Mouse (Mus musculus) liver, embryonic 15.5 days (tissue): Measurements from ENCODE around the gene Cpa5. TPM values are rescaled to one million over a fixed set of nuclear protein-coding genes. Genes with fewer than 3 reads are reported as not detected.

Experiments used
- ATAC-seq: fragments of 200-750 bp; cut with Nextera tagmentation; 2 replicates; pipeline ENCODE4 v1.8.0; 2017; ENCODE audit warnings: moderate number of reproducible peaks, mild to moderate bottlenecking, moderate library complexity; ENCODE audit not compliant: insufficient read depth
- H3K27ac ChIP-seq: fragments of 300-500 bp; sonication (generic); replicated peaks from 2 replicates; pipeline ENCODE4 v1.5.1; 2015; ENCODE audit warnings: mild to moderate bottlenecking, inconsistent platforms
- H3K27me3 ChIP-seq: fragments of 300-500 bp; sonication (generic); 2 replicates; pipeline ENCODE4 v1.6.1; 2015; ENCODE audit warnings: mild to moderate bottlenecking, inconsistent platforms
- H3K36me3 ChIP-seq: fragments of 300-500 bp; sonication (generic); replicated peaks from 2 replicates; pipeline ENCODE4 v1.6.1; 2015; ENCODE audit warnings: moderate library complexity, mild to moderate bottlenecking, inconsistent platforms
- H3K4me1 ChIP-seq: fragments of 300-500 bp; sonication (generic); replicated peaks from 2 replicates; pipeline ENCODE4 v1.6.1; 2015; ENCODE audit warnings: inconsistent platforms
- H3K4me2 ChIP-seq: fragments of 300-500 bp; sonication (generic); 2 replicates; pipeline ENCODE4 v1.6.1; 2015; ENCODE audit warnings: moderate library complexity, mild to moderate bottlenecking, inconsistent platforms
- H3K4me3 ChIP-seq: fragments of 300-500 bp; sonication (generic); replicated peaks from 2 replicates; pipeline ENCODE4 v1.5.1; 2015; ENCODE audit warnings: mild to moderate bottlenecking, inconsistent platforms
- H3K9ac ChIP-seq: fragments of 300-500 bp; sonication (generic); 2 replicates; pipeline ENCODE4 v1.6.1; 2015; ENCODE audit warnings: moderate library complexity, mild to moderate bottlenecking, inconsistent platforms
- H3K9me3 ChIP-seq: fragments of 300-500 bp; sonication (generic); replicated peaks from 2 replicates; pipeline ENCODE4 v1.6.1; 2016; ENCODE audit warnings: inconsistent platforms
- WGBS: fragments of 180-500 bp; shearing (Covaris S2); methylation state at CpG from one replicate; pipeline ENCODE4 v1.1.7; 2015; ENCODE audit warnings: mixed read lengths; ENCODE audit not compliant: insufficient replicate concordance; 5-methylcytosine and 5-hydroxymethylcytosine counted together
- polyA plus RNA-seq: library from polyadenylated mRNA; unstranded; fragments of >200 nt; fragmentation: Nextera tagmentation; extraction: Ambion mirVana; gene quantifications from 2 replicates; pipeline ENCODE4 v1.2.1, GENCODE M21; 2015

Gene Cpa5
- polyA plus RNA-seq, 1 experiment from 2014 or later: 0.09 TPM

- Histone ChIP-seq H3K27me3 (0 out of 2 replicates have a peak, but pooled peaks cover 5% of the 10 kb centered on the region), H3K36me3 (no peaks in the 10 kb centered on the region), H3K4me2 (no peak overlapping the region), H3K9me3 (no peaks in the 10 kb centered on the region), H3K27ac (no peak overlapping the region), H3K4me1 (peaks cover 8% of the 10 kb centered on the region; the same call in 1 of the 2 replicates), H3K9ac (no peak overlapping the region), H3K4me3 (no peak overlapping the region)
- WGBS: 64% methylated on average over 6 of the region's 6 CpGs
- ATAC-seq: no peak
Observed at GRCm38 (mm10) chr6:30645379-30645778, 34.6 kb downstream of the Cpa5 start.

GRCm38 (mm10) chr6:30649651-30650296 lies 39.0 kb downstream of the Cpa5 start:
- Histone ChIP-seq H3K9ac (no peak overlapping the region), H3K9me3 (no peaks in the 10 kb centered on the region), H3K27me3 (no peaks in the 10 kb centered on the region), H3K36me3 (no peaks in the 10 kb centered on the region), H3K27ac (no peak overlapping the region), H3K4me1 (no peaks in the 10 kb centered on the region; the same call in 1 of the 2 replicates), H3K4me3 (no peak overlapping the region), H3K4me2 (no peak overlapping the region)
- WGBS: 72% methylated on average over 11 of the region's 11 CpGs
- no peak for ATAC-seq

DNA sequence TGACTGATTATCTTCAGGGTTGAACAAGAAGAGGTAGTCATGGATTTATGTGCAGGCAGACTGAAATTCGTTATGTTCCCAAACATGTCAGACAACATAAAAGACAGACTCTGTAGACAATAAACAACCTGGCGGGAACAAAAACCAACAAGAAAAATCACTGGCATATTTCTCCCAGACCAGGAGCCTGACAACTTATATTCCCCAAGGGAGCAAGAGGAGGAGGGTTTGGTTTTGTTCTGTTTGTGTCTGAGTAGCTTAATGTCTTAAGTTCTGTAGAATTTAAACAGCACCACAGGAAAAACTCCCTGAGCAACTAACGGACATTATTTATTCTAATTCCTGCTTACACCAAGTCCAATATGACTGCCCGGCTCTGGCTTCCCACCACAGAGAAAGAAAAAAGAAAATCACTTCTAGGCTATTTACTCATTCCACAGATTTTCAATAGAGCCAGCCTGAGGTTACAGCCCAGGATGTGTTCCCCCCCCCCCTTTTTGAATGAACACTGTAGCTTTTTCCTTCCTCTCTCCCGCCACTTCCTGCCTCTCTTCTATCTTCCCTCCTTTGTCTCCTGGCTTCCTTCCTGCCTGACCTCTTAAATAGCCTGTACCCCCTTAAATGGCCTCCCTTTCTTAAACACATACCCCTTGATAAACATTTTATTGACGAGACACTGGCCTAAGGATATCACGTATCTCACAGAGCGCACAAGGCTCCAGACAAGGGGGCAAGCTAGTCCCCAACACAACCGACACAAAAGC lies 41.8 kb downstream of the Cpa5 start:
- no peak overlapping the region for H3K27ac ChIP-seq

GRCm38 (mm10) chr6:30653518-30653917 lies 42.7 kb downstream of the Cpa5 start:
- Histone ChIP-seq H3K9ac (no peak overlapping the region), H3K9me3 (no peaks in the 10 kb centered on the region), H3K36me3 (no peaks in the 10 kb centered on the region), H3K4me3 (no peak overlapping the region), H3K4me2 (no peak overlapping the region), H3K4me1 (peaks cover under 1% of the 10 kb centered on the region; the same call in 1 of the 2 replicates), H3K27ac (no peak overlapping the region), H3K27me3 (no peaks in the 10 kb centered on the region)
- 68% methylated on average over 6 of the region's 6 CpGs for WGBS
- ATAC-seq: no peak

More for the DNA sequence above, 41.8 kb downstream of the Cpa5 start:
- Histone ChIP-seq H3K9ac (no peak overlapping the region), H3K4me1 (no peaks in the 10 kb centered on the region; the same call in 1 of the 2 replicates), H3K4me2 (no peak overlapping the region), H3K36me3 (no peaks in the 10 kb centered on the region), H3K27me3 (no peaks in the 10 kb centered on the region), H3K4me3 (no peak overlapping the region), H3K9me3 (no peaks in the 10 kb centered on the region)
- 43% methylated on average over 9 of the region's 9 CpGs for whole genome bisulfite sequencing
- no peak for ATAC-seq

GRCm38 (mm10) chr6:30654402-30654859 lies 43.6 kb downstream of the Cpa5 start:
- Histone ChIP-seq H3K27ac (no peak overlapping the region), H3K9me3 (no peaks in the 10 kb centered on the region), H3K4me2 (no peak overlapping the region), H3K27me3 (no peaks in the 10 kb centered on the region), H3K4me3 (no peak overlapping the region), H3K9ac (no peak overlapping the region), H3K4me1 (peaks cover 4% of the 10 kb centered on the region; the same call in 1 of the 2 replicates), H3K36me3 (no peaks in the 10 kb centered on the region)
- ATAC-seq: no peak
- 65% methylated on average over 6 of the region's 6 CpGs for WGBS

GRCm38 (mm10) chr6:30654932-30655331 lies 44.1 kb downstream of the Cpa5 start:
- Histone ChIP-seq H3K36me3 (no peaks in the 10 kb centered on the region), H3K27me3 (no peaks in the 10 kb centered on the region), H3K4me2 (no peak overlapping the region), H3K9me3 (no peaks in the 10 kb centered on the region), H3K9ac (no peak overlapping the region), H3K4me1 (peaks cover 4% of the 10 kb centered on the region; the same call in 1 of the 2 replicates), H3K4me3 (no peak overlapping the region), H3K27ac (no peak overlapping the region)
- ATAC-seq: no peak
- 65% methylated on average over 3 of the region's 3 CpGs for WGBS

GRCm38 (mm10) chr6:30657279-30657678 lies 46.5 kb downstream of the Cpa5 start:
- Histone ChIP-seq H3K4me1 (0 out of 2 replicates have a peak, but pooled peaks cover 4% of the 10 kb centered on the region), H3K9me3 (no peaks in the 10 kb centered on the region), H3K4me2 (no peak overlapping the region), H3K4me3 (no peak overlapping the region), H3K36me3 (no peaks in the 10 kb centered on the region), H3K27me3 (no peaks in the 10 kb centered on the region), H3K9ac (no peak overlapping the region), H3K27ac (no peak overlapping the region)
- WGBS: 70% methylated on average over 12 of the region's 12 CpGs
- ATAC-seq: no peak

DNA sequence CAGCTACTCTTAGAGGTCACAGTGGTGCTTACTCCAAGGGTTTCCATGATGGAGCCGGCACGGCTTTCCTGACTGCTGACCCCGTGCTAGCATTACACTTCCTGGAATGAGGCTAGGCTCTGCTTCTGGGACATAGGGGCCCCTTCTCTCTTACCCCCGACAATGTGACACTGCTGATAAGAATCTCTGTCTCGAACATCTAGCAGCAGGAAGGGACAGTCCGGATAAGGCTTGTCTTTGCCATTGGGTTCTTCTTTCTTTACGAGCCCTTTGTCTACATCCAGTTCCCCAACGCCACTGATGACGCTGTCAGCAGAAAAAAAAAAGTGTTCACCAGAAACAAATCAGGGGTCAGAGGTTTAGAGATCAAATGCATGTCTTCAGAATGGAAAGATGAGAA lies 47.8 kb downstream of the Cpa5 start:
- 0 out of 2 replicates have a peak, but pooled peaks cover 4% of the 10 kb centered on the region for H3K4me1 ChIP-seq
- H3K9me3 ChIP-seq: no peaks in the 10 kb centered on the region
- no peak overlapping the region for H3K4me2 ChIP-seq
- H3K36me3 ChIP-seq: no peaks in the 10 kb centered on the region
- ATAC-seq: no peak
- no peaks in the 10 kb centered on the region for H3K27me3 ChIP-seq
- H3K9ac ChIP-seq: no peak overlapping the region
- no peak overlapping the region for H3K4me3 ChIP-seq
- 29% methylated on average over 9 of the region's 9 CpGs for WGBS
- H3K27ac ChIP-seq: no peak overlapping the region

- Histone ChIP-seq H3K4me1 (no peaks in the 10 kb centered on the region), H3K9ac (no peak overlapping the region), H3K9me3 (no peaks in the 10 kb centered on the region), H3K4me2 (no peak overlapping the region), H3K27ac (no peak overlapping the region), H3K4me3 (no peak overlapping the region), H3K36me3 (no peaks in the 10 kb centered on the region), H3K27me3 (no peaks in the 10 kb centered on the region)
- WGBS: 58% methylated on average over 6 of the region's 6 CpGs
- no peak for ATAC-seq
Observed at GRCm38 (mm10) chr6:30664776-30665175, 54.0 kb downstream of the Cpa5 start.

- H3K27ac ChIP-seq: no peak overlapping the region
- H3K9ac ChIP-seq: no peak overlapping the region
- WGBS: 57% methylated on average over 4 of the region's 4 CpGs
- H3K4me2 ChIP-seq: no peak overlapping the region
- no peak overlapping the region for H3K4me3 ChIP-seq
- H3K27me3 ChIP-seq: no peaks in the 10 kb centered on the region
- no peaks in the 10 kb centered on the region for H3K9me3 ChIP-seq
- no peaks in the 10 kb centered on the region for H3K36me3 ChIP-seq
- H3K4me1 ChIP-seq: no peaks in the 10 kb centered on the region
- ATAC-seq: no peak
Observed at GRCm38 (mm10) chr6:30665296-30665695, 54.5 kb downstream of the Cpa5 start.

- H3K27ac ChIP-seq: no peak overlapping the region
- no peak overlapping the region for H3K4me2 ChIP-seq
- ATAC-seq: no peak
- no peaks in the 10 kb centered on the region for H3K36me3 ChIP-seq
- no peaks in the 10 kb centered on the region for H3K9me3 ChIP-seq
- no peak overlapping the region for H3K9ac ChIP-seq
- WGBS: 66% methylated on average over 6 of the region's 6 CpGs
- H3K27me3 ChIP-seq: no peaks in the 10 kb centered on the region
- H3K4me3 ChIP-seq: no peak overlapping the region
- no peaks in the 10 kb centered on the region for H3K4me1 ChIP-seq
Observed at GRCm38 (mm10) chr6:30666043-30666442, 55.2 kb downstream of the Cpa5 start.
